Mouse (Mus musculus) layer of hippocampus, adult 18-20 months (tissue): ENCODE measurements at regions not wholly inside any gene's neighbourhood (a gene's known extent, or its start where the extent isn't known, plus 50 kb on each side); places are given as distances from the start of the nearest gene placed in this dataset.

Source experiments
- DNase-seq, 2 experiments: peaks; one replicate each; pipeline ENCODE4 v3.0.0; 2022; ENCODE audit warnings: low spot score in 2 of 2

GRCm38 (mm10) chrX:61482725-61483124 lies 226.6 kb upstream of the Ldoc1 start:
- peak in 1 of 2 experiments; percentile 8 for DNase-seq
